In the genomic region with DNA sequence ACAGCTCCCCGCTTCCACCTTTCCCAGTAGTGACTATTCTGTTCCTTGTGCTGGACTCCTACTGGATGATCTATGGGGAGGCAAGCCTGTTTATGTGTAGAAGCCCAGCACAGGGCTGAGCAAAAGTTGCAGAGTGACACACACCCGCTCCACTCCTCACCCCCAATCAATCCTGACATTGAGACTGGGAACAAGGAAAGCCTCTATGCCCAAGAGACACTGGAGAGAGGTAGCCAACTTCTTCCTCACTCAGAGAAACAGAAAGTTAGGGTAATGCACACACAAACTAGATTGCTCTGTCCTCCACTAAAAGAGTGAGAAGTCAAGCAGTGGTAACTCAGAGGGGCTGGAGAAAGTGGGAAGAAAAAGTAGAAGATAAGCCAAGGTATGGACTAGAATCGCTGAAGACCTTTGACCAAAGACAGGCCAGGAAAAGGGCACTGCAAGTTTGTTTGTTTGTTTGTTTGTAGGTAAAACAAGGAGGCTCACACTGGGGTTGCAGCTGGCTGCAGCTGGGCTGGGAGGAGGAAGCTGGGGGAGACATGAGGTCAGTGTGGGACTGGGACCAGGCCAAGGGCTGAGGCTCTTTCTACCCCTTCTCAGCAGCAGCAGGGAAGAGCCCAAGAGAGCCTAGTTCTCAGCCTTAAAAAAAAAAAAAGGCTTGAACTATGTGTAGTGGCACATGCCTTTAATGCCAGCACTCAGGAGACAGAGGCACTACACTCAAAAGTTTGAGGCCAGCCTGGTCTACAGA, we compare ENCODE assay signal across 7 mouse cellular contexts. TPM values are rescaled to one million over a fixed set of nuclear protein-coding genes. Genes with fewer than 3 reads are reported as not detected.
DNase-seq lines count a peak whose midpoint lies in the region; ATAC-seq and TF ChIP-seq lines count a peak whose summit lies in the region.

No protein-coding gene starts in this region.

- WGBS in lung, embryonic 14.5 days = 79% methylated on average over 3 of the region's 3 CpGs

- no peak for TF ChIP-seq CTCF in cortical plate, adult 2 months (IDR thresholded peaks at IDR 0.05; ENCODE audit: extremely low read depth, insufficient read depth, low read length)
- TF ChIP-seq CTCF in lung, embryonic 14.5 days (IDR thresholded peaks at IDR 0.05; ENCODE audit: low read depth) = no peak

- no peak overlapping the region for H3K9ac ChIP-seq in lung, embryonic 14.5 days

- H3K4me1 ChIP-seq in cortical plate, adult 2 months (ENCODE audit: control insufficient read depth, insufficient read depth, low read length) = peaks cover 3% of the 10 kb centered on the region; the same call in 1 of the 2 replicates
- peaks cover 29% of the 10 kb centered on the region for H3K4me1 ChIP-seq in lung, embryonic 14.5 days (ENCODE audit: insufficient read depth)

- no peak for ATAC-seq in lung, embryonic 14.5 days (ENCODE audit: insufficient read depth)
- no peak for ATAC-seq in monocyte, adult 5-6 weeks (replicated peaks; ENCODE audit: insufficient number of reproducible peaks, low FRiP score, low TSS enrichment, poor library complexity, severe bottlenecking)
- no peak for ATAC-seq in frontal cortex, adult (ENCODE audit: low TSS enrichment)

- H3K27me3 ChIP-seq in lung, embryonic 14.5 days (ENCODE audit: insufficient read depth, low read length) = no peaks in the 10 kb centered on the region

- peak; percentile 46 for DNase-seq in adipocyte (ENCODE audit: low spot score)
- peak; percentile 62 to 76 for DNase-seq in heart, postnatal 36 days
- DNase-seq in lung, embryonic 14.5 days = no peak
- no peak for DNase-seq in urinary bladder, adult 18-20 months (ENCODE audit: low spot score in 2 of 2)

- peak overlapping the region; percentile 95 for H3K27ac ChIP-seq in cortical plate, adult 2 months (ENCODE audit: insufficient read depth, low read length)
- H3K27ac ChIP-seq in lung, embryonic 14.5 days (ENCODE audit: low read depth) = 0 out of 2 replicates have a peak overlapping the region, but pooled peaks have one; percentile 6

- H3K36me3 ChIP-seq in lung, embryonic 14.5 days (ENCODE audit: insufficient read depth) = peaks cover 18% of the 10 kb centered on the region

- no peak for TF ChIP-seq POLR2A in cortical plate, adult 2 months (IDR thresholded peaks at IDR 0.05; ENCODE audit: extremely low read depth, insufficient read depth, low read length)

- no peak overlapping the region for H3K4me2 ChIP-seq in lung, embryonic 14.5 days

- H3K9me3 ChIP-seq in lung, embryonic 14.5 days (ENCODE audit: low read depth, low read length) = no peaks in the 10 kb centered on the region

- H3K4me3 ChIP-seq in cortical plate, adult 2 months (ENCODE audit: insufficient read depth, low read length) = no peak overlapping the region
- H3K4me3 ChIP-seq in lung, embryonic 14.5 days (ENCODE audit: low read depth, low read length) = no peak overlapping the region

- intact Hi-C loops in heart, postnatal 36 days (cut with DNase I) = no loop called here

RNA-seq across cellular contexts. Expression of a gene that starts 10.9 kb away (rescaled TPM):
- 50.9 and 55.1 TPM in 2 replicates for polyA plus RNA-seq in cortical plate, adult 2 months (2012; rRNA removed)
- 10 to 100 TPM; 24.7 to 35.3 TPM for total RNA-seq in heart, postnatal 36 days (2021)
- polyA plus RNA-seq in lung, embryonic 14.5 days (2014; fragmentation: Nextera tagmentation; extraction: Ambion mirVana) = 68.4 and 71.9 TPM in 2 replicates
- total RNA-seq in monocyte, adult 5-6 weeks (2017) = 46.7 to 78.6 TPM (median 62.1 TPM) in 3 replicates

RNA-seq across cellular contexts. Expression of a gene that starts 22.6 kb away (rescaled TPM):
- polyA plus RNA-seq in cortical plate, adult 2 months (2012; rRNA removed) = 75.4 and 75.7 TPM in 2 replicates
- total RNA-seq in heart, postnatal 36 days (2021) = 10 to 100 TPM; 21.8 to 29.7 TPM
- polyA plus RNA-seq in lung, embryonic 14.5 days (2014; fragmentation: Nextera tagmentation; extraction: Ambion mirVana) = 15.9 and 16.3 TPM in 2 replicates
- total RNA-seq in monocyte, adult 5-6 weeks (2017) = 46.8 to 79.7 TPM (median 51.0 TPM) in 3 replicates

RNA-seq across cellular contexts. Expression of a gene that starts 35.0 kb away (rescaled TPM):
- polyA plus RNA-seq in cortical plate, adult 2 months (2012; rRNA removed) = 29.1 and 29.9 TPM in 2 replicates
- total RNA-seq in heart, postnatal 36 days (2021) = 10 to 100 TPM; 67.3 to 73.6 TPM
- polyA plus RNA-seq in lung, embryonic 14.5 days (2014; fragmentation: Nextera tagmentation; extraction: Ambion mirVana) = 77.9 and 80.4 TPM in 2 replicates
- 14.2 to 22.1 TPM (median 16.5 TPM) in 3 replicates for total RNA-seq in monocyte, adult 5-6 weeks (2017)

RNA-seq across cellular contexts. Expression of a gene that starts 35.0 kb away (rescaled TPM):
- polyA plus RNA-seq in cortical plate, adult 2 months (2012; rRNA removed) = 16.2 and 17.1 TPM in 2 replicates
- 10 to 100 TPM; 31.0 to 31.8 TPM for total RNA-seq in heart, postnatal 36 days (2021)
- polyA plus RNA-seq in lung, embryonic 14.5 days (2014; fragmentation: Nextera tagmentation; extraction: Ambion mirVana) = 50.2 and 50.7 TPM in 2 replicates
- 67.0 to 71.8 TPM (median 71.7 TPM) in 3 replicates for total RNA-seq in monocyte, adult 5-6 weeks (2017)

Comparison
In these comparisons a context has a peak if more than half of its experiments do, and no peak if none do; other contexts are left out.
1. DNase-seq: peak in adipocyte (single experiment) and heart, postnatal 36 days (2 of 2); none in lung, embryonic 14.5 days (single experiment) and urinary bladder, adult 18-20 months (0 of 2).